Mouse (Mus musculus) stomach, embryonic 16.5 days (tissue): ENCODE results near the gene Tsc1. TPM values are rescaled to one million over a fixed set of nuclear protein-coding genes. Genes with fewer than 3 reads are reported as not detected.

ENCODE experiments used
- ATAC-seq: fragments of 200-750 bp; cut with Nextera tagmentation; 2 replicates; pipeline ENCODE4 v1.8.0; 2017; ENCODE audit warnings: moderate number of reproducible peaks, moderate TSS enrichment; ENCODE audit not compliant: insufficient read depth, low FRiP score
- H3K27ac ChIP-seq: fragments of 300-500 bp; sonication (generic); 2 replicates; pipeline ENCODE4 v1.5.1; 2014; ENCODE audit warnings: low read length
- H3K27me3 ChIP-seq: fragments of 300-500 bp; sonication (generic); 2 replicates; pipeline ENCODE4 v1.6.1; 2014; ENCODE audit warnings: low read length, control low read depth, mixed read lengths; ENCODE audit not compliant: control insufficient read depth, insufficient read depth
- H3K36me3 ChIP-seq: fragments of 300-500 bp; sonication (generic); 2 replicates; pipeline ENCODE4 v1.6.1; 2014; ENCODE audit warnings: low read length; ENCODE audit not compliant: control insufficient read depth, insufficient read depth
- H3K4me1 ChIP-seq: fragments of 300-500 bp; sonication (generic); 2 replicates; pipeline ENCODE4 v1.6.1; 2014; ENCODE audit warnings: low read length, control low read depth, mixed read lengths; ENCODE audit not compliant: control insufficient read depth, insufficient read depth
- H3K4me2 ChIP-seq: fragments of 300-500 bp; sonication (generic); 2 replicates; pipeline ENCODE4 v1.6.1; 2014; ENCODE audit warnings: low read depth, low read length, mixed read lengths
- H3K4me3 ChIP-seq: fragments of 300-500 bp; sonication (generic); replicated peaks from 2 replicates; pipeline ENCODE4 v1.5.1; 2014; ENCODE audit warnings: mild to moderate bottlenecking, low read length
- H3K9ac ChIP-seq: fragments of 300-500 bp; sonication (generic); 2 replicates; pipeline ENCODE4 v1.6.1; 2014; ENCODE audit warnings: low read length
- H3K9me3 ChIP-seq: fragments of 300-500 bp; sonication (generic); replicated peaks from 2 replicates; pipeline ENCODE4 v1.6.1; 2016; ENCODE audit warnings: low read length, control low read depth; ENCODE audit not compliant: control insufficient read depth
- WGBS: fragments of 180-500 bp; shearing (Covaris S2); extraction: QIAGEN DNeasy Blood & Tissue Kit; methylation state at CpG from one replicate; pipeline ENCODE4 v1.1.7; 2014; 5-methylcytosine and 5-hydroxymethylcytosine counted together
- polyA plus RNA-seq: library from polyadenylated mRNA; unstranded; fragments of >200 nt; fragmentation: Nextera tagmentation; extraction: Ambion mirVana; gene quantifications from 2 replicates; pipeline ENCODE4 v1.2.1, GENCODE M21; 2015

Gene Tsc1
- 16.5 and 18.8 TPM in 2 replicates for polyA plus RNA-seq

DNA sequence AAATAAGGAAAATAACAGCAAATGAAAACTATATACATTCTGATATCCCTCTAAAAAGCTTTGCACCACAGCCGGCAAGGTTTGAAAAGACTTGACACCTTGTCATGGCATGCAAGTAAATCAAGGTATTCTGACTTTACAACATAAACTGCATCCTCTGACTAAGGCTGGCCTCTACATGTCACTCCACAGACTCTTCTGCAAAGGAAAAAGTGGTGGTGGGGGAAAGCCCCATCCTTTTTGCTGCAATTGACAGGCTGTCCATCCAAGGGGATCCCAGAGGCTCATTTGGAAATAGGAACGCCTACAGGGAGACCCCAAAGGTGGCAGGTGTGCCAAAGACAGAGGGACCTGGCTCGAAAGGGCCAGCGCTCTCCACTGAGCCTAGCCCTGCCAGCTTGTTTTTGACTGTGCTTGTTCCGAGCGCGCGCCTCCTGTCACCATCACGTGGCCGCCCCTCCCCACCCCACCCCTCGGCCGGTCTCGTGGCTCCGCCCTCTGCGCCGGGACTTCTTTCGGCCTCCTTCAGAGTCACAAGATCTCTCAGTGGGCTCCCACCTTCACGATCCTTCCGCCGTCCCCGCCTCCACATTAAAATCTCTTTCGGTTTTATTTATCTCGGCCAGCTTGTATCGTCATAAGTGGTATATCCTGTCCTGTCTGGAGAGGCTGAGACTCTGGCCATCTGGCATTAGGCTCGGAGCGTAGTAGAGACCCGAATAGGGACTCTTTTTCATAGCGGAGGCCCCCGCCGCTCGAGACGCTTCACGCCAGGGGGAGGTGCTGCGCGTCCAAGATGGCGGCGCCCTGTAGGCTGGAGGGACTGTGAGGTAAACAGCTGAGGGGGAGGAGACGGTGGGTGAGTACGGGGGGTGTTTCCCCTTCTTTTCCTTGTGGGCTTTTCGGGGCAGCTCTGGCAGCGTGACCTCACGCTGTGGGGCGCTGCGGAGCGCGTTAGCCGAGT lies at the start of gene Tsc1:
Gene Tsc1, plus strand, starts transcription at position 768 of the 964 bp plus-strand sequence.
- peak within 1 kb of the TSS; percentile 94 for H3K9ac ChIP-seq
- peak within 1 kb of the TSS; percentile 90 for H3K27ac ChIP-seq
- no peaks in the 10 kb centered on the region for H3K9me3 ChIP-seq
- peak; percentile 93 for ATAC-seq
- 2% methylated on average over 47 of the region's 47 CpGs for WGBS
- H3K4me3 ChIP-seq: peak within 1 kb of the TSS; percentile 98
- H3K27me3 ChIP-seq: no peaks in the 10 kb centered on the region
- H3K4me1 ChIP-seq: peaks cover 14% of the 10 kb centered on the region
- H3K4me2 ChIP-seq: peak within 1 kb of the TSS; percentile 93
- H3K36me3 ChIP-seq: no peaks in the 10 kb centered on the region

- no peaks in the 10 kb centered on the region for H3K36me3 ChIP-seq
- H3K27ac ChIP-seq: no peak overlapping the region
- H3K27me3 ChIP-seq: no peaks in the 10 kb centered on the region
- H3K4me1 ChIP-seq: no peaks in the 10 kb centered on the region
- no peak for ATAC-seq
- H3K9me3 ChIP-seq: no peaks in the 10 kb centered on the region
- no peak overlapping the region for H3K4me3 ChIP-seq
- H3K4me2 ChIP-seq: no peak overlapping the region
- H3K9ac ChIP-seq: no peak overlapping the region
- WGBS: 57% methylated on average over 2 of the region's 2 CpGs
Observed at GRCm38 (mm10) chr2:28591479-28591878, 49.5 kb upstream of the Tsc1 start.

DNA sequence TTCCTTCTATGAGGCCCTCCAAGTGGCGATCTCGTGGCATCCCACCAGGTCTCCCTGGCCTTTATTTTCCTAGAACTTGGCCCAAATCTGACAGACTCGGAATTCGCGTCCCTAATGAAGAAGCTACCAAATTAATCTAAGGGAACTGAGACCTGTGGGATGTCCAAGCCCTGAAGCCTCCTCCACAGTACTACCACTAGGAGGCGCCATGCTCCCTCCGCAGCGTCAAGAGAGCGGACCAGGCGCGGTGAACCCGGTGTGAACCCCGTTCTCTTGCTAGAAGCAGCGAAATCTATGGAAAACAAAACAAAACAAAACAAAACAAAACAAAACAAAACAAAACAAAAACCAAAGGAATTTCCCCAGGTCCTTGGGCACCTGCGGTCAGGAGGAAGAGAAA lies 48.2 kb upstream of the Tsc1 start:
- Histone ChIP-seq H3K27me3 (no peaks in the 10 kb centered on the region), H3K4me3 (no peak overlapping the region; the same call in 1 of the 2 replicates), H3K36me3 (no peaks in the 10 kb centered on the region), H3K4me1 (no peaks in the 10 kb centered on the region), H3K27ac (no peak overlapping the region), H3K9me3 (no peaks in the 10 kb centered on the region), H3K4me2 (no peak overlapping the region), H3K9ac (no peak overlapping the region)
- ATAC-seq: no peak
- 8% methylated on average over 15 of the region's 15 CpGs for WGBS

DNA sequence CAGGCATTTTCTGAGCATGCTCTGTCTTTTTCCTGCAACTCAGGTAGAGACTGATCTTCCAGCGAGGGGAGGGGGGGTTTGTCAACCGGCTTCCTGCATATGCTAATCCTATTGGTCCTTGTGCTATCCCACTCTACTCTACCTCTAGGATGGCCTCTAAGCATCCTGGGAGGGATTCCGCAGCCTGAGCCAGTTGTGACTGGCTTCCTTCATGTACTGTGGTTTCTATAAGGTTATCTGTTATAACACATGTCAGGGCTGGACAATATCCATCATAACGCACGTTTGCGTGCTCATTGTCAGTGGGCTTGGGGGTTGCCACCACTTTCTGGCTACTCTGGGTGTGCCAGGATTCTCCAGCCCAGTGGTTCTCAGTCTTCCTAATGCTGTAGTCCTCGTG lies 45.0 kb upstream of the Tsc1 start:
- Histone ChIP-seq H3K9ac (no peak overlapping the region), H3K27ac (no peak overlapping the region), H3K9me3 (no peaks in the 10 kb centered on the region), H3K36me3 (no peaks in the 10 kb centered on the region), H3K27me3 (no peaks in the 10 kb centered on the region), H3K4me2 (no peak overlapping the region), H3K4me1 (peaks cover 6% of the 10 kb centered on the region; the same call in 1 of the 2 replicates), H3K4me3 (no peak overlapping the region)
- ATAC-seq: no peak
- 66% methylated on average over 7 of the region's 7 CpGs for WGBS

- H3K9me3 ChIP-seq: no peaks in the 10 kb centered on the region
- H3K9ac ChIP-seq: no peak overlapping the region
- peaks cover 7% of the 10 kb centered on the region for H3K4me1 ChIP-seq
- no peak overlapping the region for H3K4me3 ChIP-seq
- no peak overlapping the region for H3K27ac ChIP-seq
- no peaks in the 10 kb centered on the region for H3K36me3 ChIP-seq
- no peaks in the 10 kb centered on the region for H3K27me3 ChIP-seq
- no peak for ATAC-seq
- WGBS: 88% methylated on average over 7 of the region's 7 CpGs
- no peak overlapping the region for H3K4me2 ChIP-seq
Observed at GRCm38 (mm10) chr2:28596998-28597397, 44.0 kb upstream of the Tsc1 start.

- H3K36me3 ChIP-seq: no peaks in the 10 kb centered on the region
- no peak overlapping the region for H3K4me2 ChIP-seq
- 77% methylated on average over 7 of the region's 7 CpGs for WGBS
- H3K4me3 ChIP-seq: no peak overlapping the region
- H3K9me3 ChIP-seq: no peaks in the 10 kb centered on the region
- H3K9ac ChIP-seq: no peak overlapping the region
- H3K27ac ChIP-seq: no peak overlapping the region
- no peaks in the 10 kb centered on the region for H3K27me3 ChIP-seq
- peak; percentile 30; the same call in 1 of the 2 replicates for ATAC-seq
- peaks cover 9% of the 10 kb centered on the region for H3K4me1 ChIP-seq
Observed at GRCm38 (mm10) chr2:28597733-28598547, 43.1 kb upstream of the Tsc1 start.

GRCm38 (mm10) chr2:28598692-28599568 lies 42.1 kb upstream of the Tsc1 start:
- Histone ChIP-seq H3K9me3 (no peaks in the 10 kb centered on the region), H3K4me1 (peaks cover 9% of the 10 kb centered on the region), H3K27me3 (no peaks in the 10 kb centered on the region), H3K4me3 (no peak overlapping the region), H3K9ac (no peak overlapping the region), H3K4me2 (no peak overlapping the region), H3K27ac (no peak overlapping the region), H3K36me3 (no peaks in the 10 kb centered on the region)
- no peak for ATAC-seq
- WGBS: 56% methylated on average over 12 of the region's 12 CpGs

DNA sequence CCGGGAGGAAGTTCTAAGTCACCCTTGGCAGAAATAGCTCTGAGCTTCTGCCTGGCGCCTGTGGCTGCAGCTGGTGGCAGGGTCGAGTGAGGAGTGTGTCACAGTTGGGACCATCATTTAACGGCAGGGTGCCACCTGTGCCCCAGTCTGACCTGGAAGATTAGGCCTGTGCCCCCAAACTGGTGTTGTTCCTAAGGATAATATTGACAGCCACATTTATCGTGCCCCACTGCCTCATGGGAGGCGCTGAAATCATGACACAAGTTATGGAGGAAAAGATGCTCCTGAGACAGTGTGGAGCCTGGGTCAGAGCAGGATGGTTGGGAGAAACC lies 41.5 kb upstream of the Tsc1 start:
- ATAC-seq: no peak
- Histone ChIP-seq H3K4me1 (peaks cover 9% of the 10 kb centered on the region), H3K4me2 (no peak overlapping the region), H3K36me3 (no peaks in the 10 kb centered on the region), H3K27ac (no peak overlapping the region), H3K27me3 (no peaks in the 10 kb centered on the region), H3K4me3 (no peak overlapping the region), H3K9me3 (no peaks in the 10 kb centered on the region), H3K9ac (no peak overlapping the region)
- WGBS: 66% methylated on average over 6 of the region's 6 CpGs
